Mouse (Mus musculus) kidney, adult 18-20 months (tissue): ENCODE results near the gene Nxt1.

Experiments used
- DNase-seq: peaks from one replicate; pipeline ENCODE4 v3.0.0; 2021

Gene Nxt1

GRCm38 (mm10) chr2:148690291-148690690 lies 17.9 kb downstream of the Nxt1 start:
- no peak for DNase-seq

- no peak for DNase-seq
Observed at GRCm38 (mm10) chr2:148690781-148691180, 18.4 kb downstream of the Nxt1 start.

- no peak for DNase-seq
Observed at GRCm38 (mm10) chr2:148698571-148698970, 26.2 kb downstream of the Nxt1 start.

GRCm38 (mm10) chr2:148706409-148707201 lies 34.2 kb downstream of the Nxt1 start:
- DNase-seq, result no peak

- no peak for DNase-seq
Observed at GRCm38 (mm10) chr2:148707202-148707530, 34.8 kb downstream of the Nxt1 start.

GRCm38 (mm10) chr2:148712326-148712725 lies 39.9 kb downstream of the Nxt1 start:
- DNase-seq, result no peak

- DNase-seq, result peak; percentile 14
Observed at GRCm38 (mm10) chr2:148717072-148717471, 44.7 kb downstream of the Nxt1 start.

GRCm38 (mm10) chr2:148719271-148719995 lies 47.0 kb downstream of the Nxt1 start:
- DNase-seq, result no peak
